Mouse (Mus musculus): Measurements from ENCODE around the gene Lrrk2.
"Not testable (repeated sequence)": the region's sequence is repeated elsewhere in the genome, so short reads cannot be mapped to it uniquely, and the experiment has no call there.

Gene Lrrk2

GRCm38 (mm10) chr15:91835319-91835718 lies 162.3 kb downstream of the Lrrk2 start:
- no peak for DNase-seq (ENCODE audit: low spot score in 2 of 2)

- no peak for DNase-seq (ENCODE audit: low spot score in 2 of 2)
These were observed 165.0 kb downstream of the Lrrk2 start, which contains the start of gene Smgc for GRCm38 (mm10) chr15:91837965-91838364. Gene Smgc, plus strand, starts transcription at chr15:91838265.

- DNase-seq (ENCODE audit: low spot score in 2 of 2): not testable (repeated sequence)
These were observed 191.2 kb downstream of the Lrrk2 start for GRCm38 (mm10) chr15:91864130-91864529.
